Mouse (Mus musculus) splenic B cell, adult 2 months (primary cell): ENCODE measurements around the gene Parn.

Source experiments
- DNase-seq: peaks from one replicate; pipeline ENCODE4 v3.0.0-alpha.2; 2011; ENCODE audit warnings: low read depth, low spot score
- H3K27me3 ChIP-seq: 2 replicates; pipeline ENCODE4 v1.6.1; 2012; ENCODE audit warnings: mild to moderate bottlenecking, low read length, moderate library complexity, mixed read lengths; ENCODE audit not compliant: control insufficient read depth, poor library complexity, insufficient read depth, severe bottlenecking
- H3K36me3 ChIP-seq: 2 replicates; pipeline ENCODE4 v1.6.1; 2012; ENCODE audit warnings: mild to moderate bottlenecking, low read length, moderate library complexity, mixed read lengths; ENCODE audit not compliant: control insufficient read depth, poor library complexity, insufficient read depth, severe bottlenecking

The Parn gene

GRCm38 (mm10) chr16:13607987-13608704, 59.8 kb downstream of the Parn start:
- no peak for DNase-seq
- Histone ChIP-seq H3K27me3 (no peaks in the 10 kb centered on the region), H3K36me3 (peaks cover 2% of the 10 kb centered on the region)

- DNase-seq = no peak
- Histone ChIP-seq H3K36me3 (peaks cover 4% of the 10 kb centered on the region), H3K27me3 (no peaks in the 10 kb centered on the region)
These were observed 65.2 kb downstream of the Parn start for GRCm38 (mm10) chr16:13602779-13603178.

GRCm38 (mm10) chr16:13589049-13589408, 78.9 kb downstream of the Parn start:
- H3K27me3 ChIP-seq = no peaks in the 10 kb centered on the region
- no peak for DNase-seq
- H3K36me3 ChIP-seq = 0 out of 2 replicates have a peak, but pooled peaks cover 4% of the 10 kb centered on the region

GRCm38 (mm10) chr16:13588182-13589048, 79.6 kb downstream of the Parn start:
- no peak for DNase-seq
- Histone ChIP-seq H3K36me3 (0 out of 2 replicates have a peak, but pooled peaks cover 4% of the 10 kb centered on the region), H3K27me3 (no peaks in the 10 kb centered on the region)

GRCm38 (mm10) chr16:13585234-13585633, 82.7 kb downstream of the Parn start:
- DNase-seq = no peak
- Histone ChIP-seq H3K36me3 (0 out of 2 replicates have a peak, but pooled peaks cover 2% of the 10 kb centered on the region), H3K27me3 (no peaks in the 10 kb centered on the region)

GRCm38 (mm10) chr16:13580784-13581183, 87.2 kb downstream of the Parn start:
- DNase-seq = peak; percentile 24
- peaks cover 2% of the 10 kb centered on the region; the same call in 1 of the 2 replicates for H3K36me3 ChIP-seq
- no peaks in the 10 kb centered on the region for H3K27me3 ChIP-seq

- Histone ChIP-seq H3K27me3 (no peaks in the 10 kb centered on the region), H3K36me3 (peaks cover 2% of the 10 kb centered on the region; the same call in 1 of the 2 replicates)
- no peak for DNase-seq
These were observed 88.0 kb downstream of the Parn start for GRCm38 (mm10) chr16:13580016-13580415.

GRCm38 (mm10) chr16:13575306-13575705, 92.7 kb downstream of the Parn start:
- no peak for DNase-seq
- H3K27me3 ChIP-seq = no peaks in the 10 kb centered on the region

GRCm38 (mm10) chr16:13568280-13568679, 99.7 kb downstream of the Parn start:
- no peak for DNase-seq
- Histone ChIP-seq H3K27me3 (no peaks in the 10 kb centered on the region), H3K36me3 (no peaks in the 10 kb centered on the region)

More at GRCm38 (mm10) chr16:13575306-13575705, 92.7 kb downstream of the Parn start:
- peaks cover 2% of the 10 kb centered on the region; the same call in 1 of the 2 replicates for H3K36me3 ChIP-seq

- no peaks in the 10 kb centered on the region for H3K27me3 ChIP-seq
- no peaks in the 10 kb centered on the region for H3K36me3 ChIP-seq
- no peak for DNase-seq
These were observed 100.4 kb downstream of the Parn start for GRCm38 (mm10) chr16:13567614-13568013.

- no peaks in the 10 kb centered on the region for H3K36me3 ChIP-seq
- no peaks in the 10 kb centered on the region for H3K27me3 ChIP-seq
- DNase-seq = no peak
These were observed 101.6 kb downstream of the Parn start for GRCm38 (mm10) chr16:13566351-13566750.

GRCm38 (mm10) chr16:13565291-13565690, 102.7 kb downstream of the Parn start:
- H3K36me3 ChIP-seq = no peaks in the 10 kb centered on the region
- no peaks in the 10 kb centered on the region for H3K27me3 ChIP-seq
- no peak for DNase-seq

- no peaks in the 10 kb centered on the region for H3K27me3 ChIP-seq
- no peak for DNase-seq
- H3K36me3 ChIP-seq = no peaks in the 10 kb centered on the region; the same call in 1 of the 2 replicates
These were observed 110.2 kb downstream of the Parn start for GRCm38 (mm10) chr16:13557784-13558183.

- no peak for DNase-seq
- H3K27me3 ChIP-seq = no peaks in the 10 kb centered on the region
These were observed 111.0 kb downstream of the Parn start for GRCm38 (mm10) chr16:13556954-13557470.

GRCm38 (mm10) chr16:13556446-13556845, 111.5 kb downstream of the Parn start:
- Histone ChIP-seq H3K36me3 (no peaks in the 10 kb centered on the region; the same call in 1 of the 2 replicates), H3K27me3 (no peaks in the 10 kb centered on the region)
- no peak for DNase-seq

More at GRCm38 (mm10) chr16:13556954-13557470, 111.0 kb downstream of the Parn start:
- no peaks in the 10 kb centered on the region; the same call in 1 of the 2 replicates for H3K36me3 ChIP-seq
